Mouse (Mus musculus): ENCODE measurements around the gene Nynrin. TPM values are rescaled to one million over a fixed set of nuclear protein-coding genes. Genes with fewer than 3 reads are reported as not detected.

The Nynrin gene
- polyA plus RNA-seq, 1 experiment from 2014 or later, result 15.4 TPM

GRCm38 (mm10) chr14:55869538-55869937 lies 15.7 kb downstream of the Nynrin start:
- H3K4me1 ChIP-seq, result peaks cover 12% of the 10 kb centered on the region
- no peaks in the 10 kb centered on the region for H3K27me3 ChIP-seq (replicated peaks)
- no peaks in the 10 kb centered on the region for H3K9me3 ChIP-seq
- WGBS, result 95% methylated on average over 6 of the region's 6 CpGs
- H3K4me2 ChIP-seq, result no peak overlapping the region
- H3K4me3 ChIP-seq (replicated peaks), result no peak overlapping the region
- ATAC-seq (ENCODE audit: insufficient read depth, low FRiP score, low read depth), result no peak
- H3K36me3 ChIP-seq, result peaks cover 65% of the 10 kb centered on the region
- H3K27ac ChIP-seq, result no peak overlapping the region
- H3K9ac ChIP-seq, result no peak overlapping the region

GRCm38 (mm10) chr14:55872039-55872438 lies 18.2 kb downstream of the Nynrin start:
- WGBS, result 88% methylated on average over 12 of the region's 12 CpGs
- Histone ChIP-seq H3K27me3 (replicated peaks) (no peaks in the 10 kb centered on the region), H3K4me3 (replicated peaks) (no peak overlapping the region), H3K27ac (no peak overlapping the region), H3K4me1 (peaks cover 12% of the 10 kb centered on the region), H3K4me2 (no peak overlapping the region), H3K9ac (no peak overlapping the region), H3K36me3 (peaks cover 47% of the 10 kb centered on the region), H3K9me3 (no peaks in the 10 kb centered on the region)
- no peak for ATAC-seq (ENCODE audit: insufficient read depth, low FRiP score, low read depth)

- 87% methylated on average over 17 of the region's 17 CpGs for WGBS
- Histone ChIP-seq H3K4me3 (replicated peaks) (no peak overlapping the region), H3K27ac (no peak overlapping the region), H3K36me3 (peaks cover 47% of the 10 kb centered on the region), H3K4me2 (no peak overlapping the region), H3K9me3 (no peaks in the 10 kb centered on the region), H3K4me1 (peaks cover 12% of the 10 kb centered on the region), H3K27me3 (replicated peaks) (no peaks in the 10 kb centered on the region), H3K9ac (no peak overlapping the region)
- no peak; the same call in 1 of the 2 replicates for ATAC-seq (ENCODE audit: insufficient read depth, low FRiP score, low read depth)
Observed at GRCm38 (mm10) chr14:55872551-55872950, 18.7 kb downstream of the Nynrin start.

GRCm38 (mm10) chr14:55873242-55873713 lies 19.5 kb downstream of the Nynrin start:
- no peaks in the 10 kb centered on the region for H3K27me3 ChIP-seq (replicated peaks)
- no peak overlapping the region for H3K9ac ChIP-seq
- WGBS, result 78% methylated on average over 8 of the region's 8 CpGs
- H3K4me1 ChIP-seq, result peaks cover 12% of the 10 kb centered on the region
- H3K4me3 ChIP-seq (replicated peaks), result no peak overlapping the region
- no peak overlapping the region for H3K27ac ChIP-seq
- no peak for ATAC-seq (ENCODE audit: insufficient read depth, low FRiP score, low read depth)
- no peaks in the 10 kb centered on the region for H3K9me3 ChIP-seq
- no peak overlapping the region for H3K4me2 ChIP-seq
- H3K36me3 ChIP-seq, result peaks cover 39% of the 10 kb centered on the region

GRCm38 (mm10) chr14:55873714-55874683 lies 20.2 kb downstream of the Nynrin start:
- peaks cover 32% of the 10 kb centered on the region for H3K36me3 ChIP-seq
- no peaks in the 10 kb centered on the region for H3K9me3 ChIP-seq
- H3K4me2 ChIP-seq, result peak overlapping the region; percentile 46
- ATAC-seq (ENCODE audit: insufficient read depth, low FRiP score, low read depth), result peak; percentile 8; the same call in 1 of the 2 replicates
- H3K4me3 ChIP-seq (replicated peaks), result peak overlapping the region; percentile 23; the same call in 1 of the 2 replicates
- WGBS, result 11% methylated on average over 30 of the region's 30 CpGs
- peaks cover 12% of the 10 kb centered on the region for H3K4me1 ChIP-seq
- no peak overlapping the region for H3K27ac ChIP-seq
- H3K9ac ChIP-seq, result no peak overlapping the region; the same call in 1 of the 2 replicates
- no peaks in the 10 kb centered on the region for H3K27me3 ChIP-seq (replicated peaks)

- Histone ChIP-seq H3K4me2 (0 out of 2 replicates have a peak overlapping the region, but pooled peaks have one; percentile 5), H3K27ac (no peak overlapping the region), H3K27me3 (replicated peaks) (no peaks in the 10 kb centered on the region), H3K9me3 (no peaks in the 10 kb centered on the region), H3K9ac (no peak overlapping the region), H3K4me3 (replicated peaks) (no peak overlapping the region), H3K4me1 (peaks cover 17% of the 10 kb centered on the region), H3K36me3 (no peaks in the 10 kb centered on the region)
- WGBS, result 9% methylated on average over 14 of the region's 14 CpGs
- no peak for ATAC-seq (ENCODE audit: insufficient read depth, low FRiP score, low read depth)
Observed at GRCm38 (mm10) chr14:55877469-55878315, 23.9 kb downstream of the Nynrin start.

GRCm38 (mm10) chr14:55878316-55878940 lies 24.6 kb downstream of the Nynrin start:
- H3K4me2 ChIP-seq, result no peak overlapping the region

GRCm38 (mm10) chr14:55879623-55880022 lies 25.8 kb downstream of the Nynrin start:
- H3K4me2 ChIP-seq, result no peak overlapping the region
- no peaks in the 10 kb centered on the region for H3K36me3 ChIP-seq
- H3K27ac ChIP-seq, result no peak overlapping the region
- ATAC-seq (ENCODE audit: insufficient read depth, low FRiP score, low read depth), result no peak
- WGBS, result 47% methylated on average over 1 of the region's 1 CpGs
- no peak overlapping the region for H3K9ac ChIP-seq
- H3K4me3 ChIP-seq (replicated peaks), result no peak overlapping the region
- H3K27me3 ChIP-seq (replicated peaks), result no peaks in the 10 kb centered on the region
- H3K9me3 ChIP-seq, result no peaks in the 10 kb centered on the region
- peaks cover 16% of the 10 kb centered on the region for H3K4me1 ChIP-seq

More at GRCm38 (mm10) chr14:55878316-55878940, 24.6 kb downstream of the Nynrin start:
- Histone ChIP-seq H3K27ac (no peak overlapping the region), H3K4me3 (replicated peaks) (no peak overlapping the region), H3K9me3 (no peaks in the 10 kb centered on the region), H3K9ac (no peak overlapping the region), H3K4me1 (peaks cover 14% of the 10 kb centered on the region), H3K27me3 (replicated peaks) (no peaks in the 10 kb centered on the region), H3K36me3 (no peaks in the 10 kb centered on the region)
- ATAC-seq (ENCODE audit: insufficient read depth, low FRiP score, low read depth), result no peak
- 24% methylated on average over 7 of the region's 7 CpGs for WGBS

- ATAC-seq (ENCODE audit: insufficient read depth, low FRiP score, low read depth), result no peak
- H3K27ac ChIP-seq, result no peak overlapping the region
Observed at GRCm38 (mm10) chr14:55880982-55881381, 27.2 kb downstream of the Nynrin start.

GRCm38 (mm10) chr14:55882171-55882641 lies 28.4 kb downstream of the Nynrin start:
- peak; percentile 61 for ATAC-seq (ENCODE audit: insufficient read depth, low FRiP score, low read depth)

More at GRCm38 (mm10) chr14:55880982-55881381, 27.2 kb downstream of the Nynrin start:
- Histone ChIP-seq H3K4me2 (no peak overlapping the region), H3K27me3 (replicated peaks) (no peaks in the 10 kb centered on the region), H3K4me3 (replicated peaks) (no peak overlapping the region), H3K4me1 (peaks cover 17% of the 10 kb centered on the region), H3K36me3 (no peaks in the 10 kb centered on the region), H3K9ac (no peak overlapping the region), H3K9me3 (no peaks in the 10 kb centered on the region)
- 68% methylated on average over 8 of the region's 8 CpGs for WGBS

GRCm38 (mm10) chr14:55883149-55883661 lies 29.4 kb downstream of the Nynrin start:
- Histone ChIP-seq H3K4me1 (peaks cover 32% of the 10 kb centered on the region), H3K27me3 (replicated peaks) (no peaks in the 10 kb centered on the region), H3K9ac (no peak overlapping the region), H3K4me2 (no peak overlapping the region), H3K9me3 (no peaks in the 10 kb centered on the region), H3K36me3 (peaks cover 14% of the 10 kb centered on the region; the same call in 1 of the 2 replicates), H3K4me3 (replicated peaks) (no peak overlapping the region), H3K27ac (peak overlapping the region; percentile 58)
- 90% methylated on average over 13 of the region's 13 CpGs for WGBS
- ATAC-seq (ENCODE audit: insufficient read depth, low FRiP score, low read depth), result no peak

More at GRCm38 (mm10) chr14:55882171-55882641, 28.4 kb downstream of the Nynrin start:
- Histone ChIP-seq H3K36me3 (peaks cover 7% of the 10 kb centered on the region; the same call in 1 of the 2 replicates), H3K27ac (peak overlapping the region; percentile 58), H3K27me3 (replicated peaks) (no peaks in the 10 kb centered on the region), H3K9me3 (no peaks in the 10 kb centered on the region), H3K4me2 (no peak overlapping the region), H3K9ac (no peak overlapping the region), H3K4me1 (peaks cover 29% of the 10 kb centered on the region), H3K4me3 (replicated peaks) (no peak overlapping the region)
- 41% methylated on average over 6 of the region's 6 CpGs for WGBS
